Comparison of ENCODE assay signal across 10 mouse cellular contexts in genomic region chr6:48676860-48677415, GRCm38 (mm10). TPM values are rescaled to one million over a fixed set of nuclear protein-coding genes. Genes with fewer than 3 reads are reported as not detected.
DNase-seq lines count a peak whose midpoint lies in the region; TF ChIP-seq lines count a peak whose summit lies in the region.
"Had no signal": no experiment of that assay in that cellular context is flagged by ENCODE, and none has a peak within 500 bp of the region (broad histone marks: within the 10 kb centered on the region; RNA-seq: fewer than 3 reads in every experiment).

No protein-coding gene starts in this region.

- WGBS in kidney, adult 2 months: 42% methylated on average over 5 of the region's 5 CpGs
- WGBS in bone marrow, adult 2 months: 49% methylated on average over 5 of the region's 5 CpGs
- 91% methylated on average over 5 of the region's 5 CpGs for WGBS in limb, embryonic 10.5 days

- peaks cover 4% of the 10 kb centered on the region for H3K9me3 ChIP-seq in CH12.LX (replicated peaks; ENCODE audit: low read length)
- no peaks in the 10 kb centered on the region for H3K9me3 ChIP-seq in limb, embryonic 10.5 days (replicated peaks)
- H3K9me3 ChIP-seq: G1E had no signal

- peaks cover 22% of the 10 kb centered on the region for H3K79me2 ChIP-seq in CH12.LX (replicated peaks; ENCODE audit: control insufficient read depth, extremely low read depth, insufficient read depth, poor library complexity, severe bottlenecking)

- peak; percentile 34 for DNase-seq in kidney, adult 2 months
- DNase-seq in kidney, postnatal 14 days: no peak
- DNase-seq in CH12.LX (ENCODE audit: extremely low read depth): no peak
- DNase-seq in limb, embryonic 10.5 days (ENCODE audit: low spot score): no peak
- DNase-seq in adrenal gland, adult (ENCODE audit: inconsistent age in 2 of 2, low spot score in 1 of 2): no peak
- DNase-seq in adrenal gland, postnatal 14 days: no peak
- DNase-seq: cerebellum, adult 11 months had no signal

- no peak for TF ChIP-seq RAD21 in CH12.LX (IDR thresholded peaks at IDR 0.05; ENCODE audit: low read depth, low read length)

- TF ChIP-seq POLR2A in kidney, adult 2 months (IDR thresholded peaks at IDR 0.05; ENCODE audit: low read depth, low read length): no peak
- TF ChIP-seq POLR2A in CH12.LX (IDR thresholded peaks at IDR 0.05; ENCODE audit: low read depth, low read length): no peak
- no peak for TF ChIP-seq POLR2A in bone marrow, adult 2 months (IDR thresholded peaks at IDR 0.05; ENCODE audit: borderline replicate concordance, control insufficient read depth, low read depth, low read length)

- in situ Hi-C loops in CH12.LX (cut with MboI; ENCODE audit: low pct_ligation_motif_present, low pct_unique_long_range_greater_than_20kb, low sequenced_read_pairs): no loop called here

- no peaks in the 10 kb centered on the region for H3K27me3 ChIP-seq in kidney, adult 2 months (replicated peaks; ENCODE audit: control insufficient read depth, insufficient read depth, low read length)
- H3K27me3 ChIP-seq in CH12.LX (replicated peaks): no peaks in the 10 kb centered on the region
- H3K27me3 ChIP-seq in limb, embryonic 10.5 days (ENCODE audit: low read depth, poor library complexity, severe bottlenecking): no peaks in the 10 kb centered on the region

- no peak for TF ChIP-seq EP300 in CH12.LX (IDR thresholded peaks at IDR 0.05; ENCODE audit: low read length)

- peak overlapping the region; percentile 48; the same call in 1 of the 2 replicates for H3K27ac ChIP-seq in kidney, adult 2 months (ENCODE audit: insufficient read depth, low read depth, low read length)
- H3K27ac ChIP-seq in CH12.LX (ENCODE audit: insufficient read depth, low read depth): peak overlapping the region; percentile 94
- peak overlapping the region; percentile 30; the same call in 1 of the 2 replicates for H3K27ac ChIP-seq in bone marrow, adult 2 months (ENCODE audit: control insufficient read depth, insufficient read depth, low read depth, low read length, poor library complexity)
- no peak overlapping the region for H3K27ac ChIP-seq in limb, embryonic 10.5 days

- peak overlapping the region; percentile 89 for H3K9ac ChIP-seq in CH12.LX (ENCODE audit: insufficient read depth, low read depth)

- H3K4me2 ChIP-seq in CH12.LX (ENCODE audit: insufficient read depth, low read depth, poor library complexity, severe bottlenecking): peak overlapping the region; percentile 98

- H3K4me1 ChIP-seq in kidney, adult 2 months (ENCODE audit: control insufficient read depth, insufficient read depth, low read length): peaks cover 9% of the 10 kb centered on the region; the same call in 1 of the 2 replicates
- H3K4me1 ChIP-seq in CH12.LX (ENCODE audit: control insufficient read depth in 1 of 2, insufficient read depth in 2 of 2): peaks cover 28 to 67% of the 10 kb centered on the region in 2 experiments
- H3K4me1 ChIP-seq in bone marrow, adult 2 months (ENCODE audit: control insufficient read depth, insufficient read depth, low read length): peaks cover 6% of the 10 kb centered on the region; the same call in 1 of the 2 replicates
- peaks cover 7% of the 10 kb centered on the region for H3K4me1 ChIP-seq in limb, embryonic 10.5 days

- no peak for TF ChIP-seq CTCF in kidney, adult 2 months (conservative IDR thresholded peaks at IDR 0.05; ENCODE audit: insufficient read depth, insufficient read length, low read depth, low read length)
- TF ChIP-seq CTCF in CH12.LX (conservative IDR thresholded peaks at IDR 0.05 in 1 of 2, IDR thresholded peaks at IDR 0.05 in 1 of 2; ENCODE audit: low read depth in 2 of 2, low read length in 2 of 2): no peak
- no peak for TF ChIP-seq CTCF in bone marrow, adult 2 months (IDR thresholded peaks at IDR 0.05; ENCODE audit: control insufficient read depth, insufficient read depth, low read length)

- dilution Hi-C loops in CH12.LX (cut with MboI; ENCODE audit: extremely low pct_ligation_motif_present, extremely low pct_unique_long_range_greater_than_20kb, low sequenced_read_pairs): no loop called here

- peak overlapping the region; percentile 35 for H3K4me3 ChIP-seq in kidney, adult 2 months (ENCODE audit: insufficient read depth, low read depth, low read length)
- peak overlapping the region; percentile 59 to 80 (median 64) for H3K4me3 ChIP-seq in CH12.LX (replicated peaks in 1 of 3; ENCODE audit: low read depth in 2 of 3, low read length in 2 of 3, poor library complexity in 1 of 3)
- H3K4me3 ChIP-seq in bone marrow, adult 2 months (replicated peaks; ENCODE audit: control insufficient read depth, low read depth, low read length): peak overlapping the region; percentile 50
- 0 out of 2 replicates have a peak overlapping the region, but pooled peaks have one; percentile 35 for H3K4me3 ChIP-seq in limb, embryonic 10.5 days

- no peaks in the 10 kb centered on the region for H3K36me3 ChIP-seq in kidney, adult 2 months (ENCODE audit: control insufficient read depth, insufficient read depth, low read length)
- H3K36me3 ChIP-seq in CH12.LX (replicated peaks in 1 of 2; ENCODE audit: control insufficient read depth in 1 of 2, insufficient read depth in 1 of 2, low read length in 1 of 2): peaks cover 0 to 13% of the 10 kb centered on the region in 2 experiments
- H3K36me3 ChIP-seq in limb, embryonic 10.5 days: no peaks in the 10 kb centered on the region

TF ChIP-seq in CH12.LX, 34 proteins besides CTCF, POLR2A, EP300 and RAD21:
- TF ChIP-seq CHD2 (IDR thresholded peaks at IDR 0.05; ENCODE audit: low read length) (peak; percentile 71), JUND (conservative IDR thresholded peaks at IDR 0.05; ENCODE audit: low read depth, low read length) (no peak), TBP (conservative IDR thresholded peaks at IDR 0.05; ENCODE audit: low read depth, low read length) (no peak), SIN3A (IDR thresholded peaks at IDR 0.05; ENCODE audit: low read length) (peak; percentile 19; the same call in 1 of the 2 replicates), MXI1 (IDR thresholded peaks at IDR 0.05; ENCODE audit: low read depth, low read length) (0 out of 2 replicates have a peak, but pooled peaks have one; percentile 57), BHLHE40 (IDR thresholded peaks at IDR 0.05; ENCODE audit: low read depth, low read length) (no peak), MAZ (IDR thresholded peaks at IDR 0.05; ENCODE audit: low read depth, low read length) (peak; percentile 60), ELF1 (IDR thresholded peaks at IDR 0.05; ENCODE audit: low read depth, low read length) (no peak), RCOR1 (conservative IDR thresholded peaks at IDR 0.05; ENCODE audit: low read depth, low read length) (0 out of 2 replicates have a peak, but pooled peaks have one; percentile 1), ZKSCAN1 (IDR thresholded peaks at IDR 0.05; ENCODE audit: borderline replicate concordance, low read depth, low read length) (no peak), MAFK (IDR thresholded peaks at IDR 0.05; ENCODE audit: insufficient replicate concordance, low read length) (no peak), CHD1 (IDR thresholded peaks at IDR 0.05; ENCODE audit: low read depth, low read length) (peak; percentile 20; the same call in 1 of the 2 replicates)

RNA-seq across cellular contexts. Expression of gene Gimap9, which starts 1.0 kb away (rescaled TPM):
- polyA plus RNA-seq in kidney, adult 2 months (2012; rRNA removed): 6.8 and 10.1 TPM in 2 replicates
- total RNA-seq in CH12.LX (2012; rRNA removed): 31.0 and 38.5 TPM in 2 replicates
- 75.1 and 83.9 TPM in 2 replicates for total RNA-seq in CH12.LX (2014; rRNA removed)
- 43.4 and 46.1 TPM in 2 replicates for polyA plus RNA-seq in CH12.LX (2012; ENCODE audit: insufficient read length, low read depth)
- 13.5 and 26.0 TPM in 2 replicates for polyA plus RNA-seq in bone marrow, adult 2 months (2011; ENCODE audit: insufficient read depth, insufficient read length, low replicate concordance, missing spikeins)
- polyA plus RNA-seq in limb, embryonic 10.5 days (2016; fragmentation: Nextera tagmentation; extraction: Ambion mirVana): 3.9 and 4.1 TPM in 2 replicates
- 6.5 and 12.1 TPM in 2 replicates for total RNA-seq in adrenal gland, postnatal 14 days (2021)

RNA-seq across cellular contexts. Expression of gene Gimap4, which starts 7.4 kb away (rescaled TPM):
- 27.5 and 44.3 TPM in 2 replicates for polyA plus RNA-seq in kidney, adult 2 months (2012; rRNA removed)
- total RNA-seq in CH12.LX (2012; rRNA removed) (113 and 144 TPM in 2 replicates), CH12.LX (2014; rRNA removed) (264 and 316 TPM in 2 replicates)
- polyA plus RNA-seq in CH12.LX (2012; ENCODE audit: insufficient read length, low read depth): 203 and 274 TPM in 2 replicates
- 20.7 and 41.0 TPM in 2 replicates for polyA plus RNA-seq in bone marrow, adult 2 months (2011; ENCODE audit: insufficient read depth, insufficient read length, low replicate concordance, missing spikeins)
- 9.6 and 10.1 TPM in 2 replicates for polyA plus RNA-seq in limb, embryonic 10.5 days (2016; fragmentation: Nextera tagmentation; extraction: Ambion mirVana)
- total RNA-seq in adrenal gland, postnatal 14 days (2021): 54.8 and 62.2 TPM in 2 replicates
- total RNA-seq: G1E had no signal
- polyA plus RNA-seq: G1E had no signal

RNA-seq across cellular contexts. Expression of gene Gimap8, which starts 29.9 kb away (rescaled TPM):
- 6.1 and 9.1 TPM in 2 replicates for polyA plus RNA-seq in kidney, adult 2 months (2012; rRNA removed)
- total RNA-seq in CH12.LX (2012; rRNA removed) (27.9 and 28.5 TPM in 2 replicates), CH12.LX (2014; rRNA removed) (27.5 and 36.8 TPM in 2 replicates)
- 21.6 and 22.1 TPM in 2 replicates for polyA plus RNA-seq in CH12.LX (2012; ENCODE audit: insufficient read length, low read depth)
- polyA plus RNA-seq in bone marrow, adult 2 months (2011; ENCODE audit: insufficient read depth, insufficient read length, low replicate concordance, missing spikeins): 8.3 and 15.1 TPM in 2 replicates
- polyA plus RNA-seq in limb, embryonic 10.5 days (2016; fragmentation: Nextera tagmentation; extraction: Ambion mirVana): 0.35 TPM in 2 replicates
- 12.1 and 20.4 TPM in 2 replicates for total RNA-seq in adrenal gland, postnatal 14 days (2021)
- polyA plus RNA-seq: G1E had no signal

RNA-seq across cellular contexts. Expression of gene Gimap6, which starts 31.1 kb away (rescaled TPM):
- 14.2 and 24.0 TPM in 2 replicates for polyA plus RNA-seq in kidney, adult 2 months (2012; rRNA removed)
- total RNA-seq in CH12.LX (2012; rRNA removed) (78.1 and 88.9 TPM in 2 replicates), CH12.LX (2014; rRNA removed) (128 and 158 TPM in 2 replicates)
- 87.9 and 97.2 TPM in 2 replicates for polyA plus RNA-seq in CH12.LX (2012; ENCODE audit: insufficient read length, low read depth)
- 45.1 and 77.9 TPM in 2 replicates for polyA plus RNA-seq in bone marrow, adult 2 months (2011; ENCODE audit: insufficient read depth, insufficient read length, low replicate concordance, missing spikeins)
- 15.7 and 17.2 TPM in 2 replicates for polyA plus RNA-seq in limb, embryonic 10.5 days (2016; fragmentation: Nextera tagmentation; extraction: Ambion mirVana)
- total RNA-seq in adrenal gland, postnatal 14 days (2021): 63.5 and 88.5 TPM in 2 replicates

RNA-seq across cellular contexts. Expression of gene Gm28053, which starts 41.5 kb away (rescaled TPM):
- not detected in 2 replicates for polyA plus RNA-seq in kidney, adult 2 months (2012; rRNA removed)
- total RNA-seq in CH12.LX (2012; rRNA removed) (10.0 and 12.0 TPM in 2 replicates), CH12.LX (2014; rRNA removed) (8.0 and 8.8 TPM in 2 replicates)
- polyA plus RNA-seq in CH12.LX (2012; ENCODE audit: insufficient read length, low read depth): 22.7 and 46.9 TPM in 2 replicates
- 15.2 TPM in 1 of 2 replicates, not detected in the other for polyA plus RNA-seq in bone marrow, adult 2 months (2011; ENCODE audit: insufficient read depth, insufficient read length, low replicate concordance, missing spikeins)
- polyA plus RNA-seq in limb, embryonic 10.5 days (2016; fragmentation: Nextera tagmentation; extraction: Ambion mirVana): 0.83 and 1.3 TPM in 2 replicates
- total RNA-seq in adrenal gland, postnatal 14 days (2021): 4.9 and 12.6 TPM in 2 replicates
- total RNA-seq: G1E had no signal
- polyA plus RNA-seq: adrenal gland, adult 2 months; G1E had no signal
